Mouse (Mus musculus) olfactory bulb, adult 2 months (tissue): ENCODE results near the gene Tspan18.

Source experiments
- CTCF ChIP-seq: fragments of 200-500 bp; IDR thresholded peaks from 2 replicates; pipeline ENCODE4 v1.5.1; 2012; ENCODE audit warnings: low read depth, mild to moderate bottlenecking, low read length, moderate library complexity; ENCODE audit not compliant: insufficient read depth
- POLR2A ChIP-seq: fragments of 200-500 bp; IDR thresholded peaks from 2 replicates; pipeline ENCODE4 v1.6.1; 2012; ENCODE audit warnings: mild to moderate bottlenecking, low read depth, low read length, moderate library complexity; ENCODE audit not compliant: insufficient read depth

- no peak for TF ChIP-seq CTCF
- no peak for TF ChIP-seq POLR2A
Measured at GRCm38 (mm10) chr2:93201997-93202396, 132.3 kb downstream of the Tspan18 start.
